Mouse (Mus musculus): ENCODE measurements around the gene Mgmt.

DNA sequence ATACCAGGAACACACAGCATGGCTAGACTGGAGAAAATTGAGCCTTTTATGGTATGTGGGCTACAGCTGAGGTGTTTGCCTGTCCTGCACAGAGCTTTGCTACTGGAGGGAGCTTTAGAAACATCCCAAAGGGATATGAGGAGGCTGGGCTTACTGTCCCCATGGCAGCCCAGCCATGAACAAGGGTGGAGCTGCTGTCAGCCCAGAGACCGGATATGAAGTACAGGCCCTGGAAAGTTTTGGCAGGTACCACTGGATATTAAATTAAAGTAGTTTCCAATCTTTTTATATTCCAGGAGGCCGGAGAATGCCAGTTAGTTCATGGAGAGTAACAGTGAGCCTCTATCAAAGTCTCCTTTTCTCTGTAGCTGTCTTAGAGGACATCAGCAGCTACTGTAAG, 116.0 kb downstream of the Mgmt start:
- TF ChIP-seq CTCF (IDR thresholded peaks at IDR 0.05; ENCODE audit: control insufficient read depth, insufficient read depth, insufficient replicate concordance, low read depth, low read length) (no peak), POLR2A (IDR thresholded peaks at IDR 0.05; ENCODE audit: control insufficient read depth, low read depth, low read length) (no peak)

Measured in testis, adult 2 months (tissue).